Mouse (Mus musculus): ENCODE data around the gene Samd11.
A peak's percentile ranks its signal among the peaks of the same experiment; 100 is the strongest.

The Samd11 gene

GRCm38 (mm10) chr4:156255078-156255839 is at the start of gene Samd11:
Samd11 (minus strand) TSS chr4:156255657.
- Histone ChIP-seq H3K27me3 (ENCODE audit: insufficient read depth, low read length) (peaks cover 17% of the 10 kb centered on the region), H3K4me1 (replicated peaks; ENCODE audit: low read depth, low read length) (peaks cover 18% of the 10 kb centered on the region), H3K9me3 (ENCODE audit: low read length) (peaks cover 16% of the 10 kb centered on the region), H3K4me3 (replicated peaks; ENCODE audit: low read length) (peak within 1 kb of the TSS; percentile 29), H3K36me3 (ENCODE audit: insufficient read depth, low read length) (peaks cover 12% of the 10 kb centered on the region)
- TF ChIP-seq CTCF (conservative IDR thresholded peaks at IDR 0.05; ENCODE audit: low read length) (no peak), POU5F1 (IDR thresholded peaks at IDR 0.05; ENCODE audit: borderline replicate concordance, low read length) (no peak), NANOG (IDR thresholded peaks at IDR 0.05; ENCODE audit: borderline replicate concordance, low read length) (no peak)

GRCm38 (mm10) chr4:156254361-156255077 is 938 bp downstream of the Samd11 start:
- Histone ChIP-seq H3K4me1 (replicated peaks; ENCODE audit: low read depth, low read length) (peaks cover 25% of the 10 kb centered on the region), H3K9me3 (ENCODE audit: low read length) (peaks cover 23% of the 10 kb centered on the region), H3K27me3 (ENCODE audit: insufficient read depth, low read length) (peaks cover 17% of the 10 kb centered on the region), H3K4me3 (replicated peaks; ENCODE audit: low read length) (peak overlapping the region; percentile 29; the same call in 1 of the 2 replicates), H3K36me3 (ENCODE audit: insufficient read depth, low read length) (peaks cover 19% of the 10 kb centered on the region)
- TF ChIP-seq NANOG (IDR thresholded peaks at IDR 0.05; ENCODE audit: borderline replicate concordance, low read length), result no peak
- no peak for TF ChIP-seq POU5F1 (IDR thresholded peaks at IDR 0.05; ENCODE audit: borderline replicate concordance, low read length)
- no peak for TF ChIP-seq CTCF (conservative IDR thresholded peaks at IDR 0.05; ENCODE audit: low read length)

GRCm38 (mm10) chr4:156253043-156253442 is 2.4 kb downstream of the Samd11 start:
- Histone ChIP-seq H3K36me3 (ENCODE audit: insufficient read depth, low read length) (peaks cover 34% of the 10 kb centered on the region), H3K4me1 (replicated peaks; ENCODE audit: low read depth, low read length) (peaks cover 31% of the 10 kb centered on the region), H3K4me3 (replicated peaks; ENCODE audit: low read length) (no peak overlapping the region), H3K9me3 (ENCODE audit: low read length) (peaks cover 38% of the 10 kb centered on the region), H3K27me3 (ENCODE audit: insufficient read depth, low read length) (peaks cover 17% of the 10 kb centered on the region)
- TF ChIP-seq NANOG (IDR thresholded peaks at IDR 0.05; ENCODE audit: borderline replicate concordance, low read length) (no peak), CTCF (conservative IDR thresholded peaks at IDR 0.05; ENCODE audit: low read length) (no peak), POU5F1 (IDR thresholded peaks at IDR 0.05; ENCODE audit: borderline replicate concordance, low read length) (no peak)

GRCm38 (mm10) chr4:156252619-156253018 is 2.8 kb downstream of the Samd11 start:
- TF ChIP-seq POU5F1 (IDR thresholded peaks at IDR 0.05; ENCODE audit: borderline replicate concordance, low read length), result no peak
- no peak for TF ChIP-seq CTCF (conservative IDR thresholded peaks at IDR 0.05; ENCODE audit: low read length)
- TF ChIP-seq NANOG (IDR thresholded peaks at IDR 0.05; ENCODE audit: borderline replicate concordance, low read length), result no peak
- Histone ChIP-seq H3K27me3 (ENCODE audit: insufficient read depth, low read length) (peaks cover 17% of the 10 kb centered on the region), H3K36me3 (ENCODE audit: insufficient read depth, low read length) (peaks cover 38% of the 10 kb centered on the region), H3K9me3 (ENCODE audit: low read length) (peaks cover 42% of the 10 kb centered on the region), H3K4me1 (replicated peaks; ENCODE audit: low read depth, low read length) (peaks cover 31% of the 10 kb centered on the region), H3K4me3 (replicated peaks; ENCODE audit: low read length) (no peak overlapping the region)

GRCm38 (mm10) chr4:156252140-156252539 is 3.3 kb downstream of the Samd11 start:
- H3K27me3 ChIP-seq (ENCODE audit: insufficient read depth, low read length), result peaks cover 17% of the 10 kb centered on the region
- H3K4me1 ChIP-seq (replicated peaks; ENCODE audit: low read depth, low read length), result peaks cover 31% of the 10 kb centered on the region
- H3K9me3 ChIP-seq (ENCODE audit: low read length), result peaks cover 47% of the 10 kb centered on the region
- TF ChIP-seq POU5F1 (IDR thresholded peaks at IDR 0.05; ENCODE audit: borderline replicate concordance, low read length) (no peak), NANOG (IDR thresholded peaks at IDR 0.05; ENCODE audit: borderline replicate concordance, low read length) (no peak), CTCF (conservative IDR thresholded peaks at IDR 0.05; ENCODE audit: low read length) (no peak)
- H3K36me3 ChIP-seq (ENCODE audit: insufficient read depth, low read length), result peaks cover 43% of the 10 kb centered on the region
- no peak overlapping the region for H3K4me3 ChIP-seq (replicated peaks; ENCODE audit: low read length)

GRCm38 (mm10) chr4:156251081-156251480 is 4.4 kb downstream of the Samd11 start:
- no peak overlapping the region for H3K4me3 ChIP-seq (replicated peaks; ENCODE audit: low read length)
- peaks cover 53% of the 10 kb centered on the region for H3K36me3 ChIP-seq (ENCODE audit: insufficient read depth, low read length)
- peaks cover 57% of the 10 kb centered on the region for H3K9me3 ChIP-seq (ENCODE audit: low read length)
- H3K4me1 ChIP-seq (replicated peaks; ENCODE audit: low read depth, low read length), result peaks cover 31% of the 10 kb centered on the region
- H3K27me3 ChIP-seq (ENCODE audit: insufficient read depth, low read length), result peaks cover 17% of the 10 kb centered on the region
- TF ChIP-seq POU5F1 (IDR thresholded peaks at IDR 0.05; ENCODE audit: borderline replicate concordance, low read length) (no peak), NANOG (IDR thresholded peaks at IDR 0.05; ENCODE audit: borderline replicate concordance, low read length) (no peak), CTCF (conservative IDR thresholded peaks at IDR 0.05; ENCODE audit: low read length) (no peak)

- H3K9me3 ChIP-seq (ENCODE audit: low read length), result peaks cover 71% of the 10 kb centered on the region
- H3K4me3 ChIP-seq (replicated peaks; ENCODE audit: low read length), result no peak overlapping the region
- peaks cover 8% of the 10 kb centered on the region for H3K27me3 ChIP-seq (ENCODE audit: insufficient read depth, low read length)
- TF ChIP-seq POU5F1 (IDR thresholded peaks at IDR 0.05; ENCODE audit: borderline replicate concordance, low read length), result no peak
- no peak for TF ChIP-seq CTCF (conservative IDR thresholded peaks at IDR 0.05; ENCODE audit: low read length)
- TF ChIP-seq NANOG (IDR thresholded peaks at IDR 0.05; ENCODE audit: borderline replicate concordance, low read length), result no peak
- peaks cover 69% of the 10 kb centered on the region for H3K36me3 ChIP-seq (ENCODE audit: insufficient read depth, low read length)
- peaks cover 20% of the 10 kb centered on the region for H3K4me1 ChIP-seq (replicated peaks; ENCODE audit: low read depth, low read length)
Measured at GRCm38 (mm10) chr4:156249567-156249966, 5.9 kb downstream of the Samd11 start.

GRCm38 (mm10) chr4:156236651-156237447 is 18.6 kb downstream of the Samd11 start:
- H3K36me3 ChIP-seq (ENCODE audit: insufficient read depth, low read length), result peaks cover 63% of the 10 kb centered on the region

More at GRCm38 (mm10) chr4:156236651-156237447, 18.6 kb downstream of the Samd11 start:
- peaks cover 36% of the 10 kb centered on the region for H3K4me1 ChIP-seq (replicated peaks; ENCODE audit: low read depth, low read length)
- no peak for TF ChIP-seq POU5F1 (IDR thresholded peaks at IDR 0.05; ENCODE audit: borderline replicate concordance, low read length)
- no peak for TF ChIP-seq CTCF (conservative IDR thresholded peaks at IDR 0.05; ENCODE audit: low read length)
- TF ChIP-seq NANOG (IDR thresholded peaks at IDR 0.05; ENCODE audit: borderline replicate concordance, low read length), result no peak
- peak overlapping the region; percentile 97 for H3K4me3 ChIP-seq (replicated peaks; ENCODE audit: low read length)
- peaks cover 43% of the 10 kb centered on the region for H3K9me3 ChIP-seq (ENCODE audit: low read length)
- H3K27me3 ChIP-seq (ENCODE audit: insufficient read depth, low read length), result peaks cover 13% of the 10 kb centered on the region

Measured in E14TG2a.4 (cell line).